Mouse (Mus musculus): ENCODE data around the gene Tmem19. TPM values are rescaled to one million over a fixed set of nuclear protein-coding genes. Genes with fewer than 3 reads are reported as not detected.

Tmem19 gene
- polyA plus RNA-seq, 1 experiment from 2014 or later = 23.9 TPM

DNA sequence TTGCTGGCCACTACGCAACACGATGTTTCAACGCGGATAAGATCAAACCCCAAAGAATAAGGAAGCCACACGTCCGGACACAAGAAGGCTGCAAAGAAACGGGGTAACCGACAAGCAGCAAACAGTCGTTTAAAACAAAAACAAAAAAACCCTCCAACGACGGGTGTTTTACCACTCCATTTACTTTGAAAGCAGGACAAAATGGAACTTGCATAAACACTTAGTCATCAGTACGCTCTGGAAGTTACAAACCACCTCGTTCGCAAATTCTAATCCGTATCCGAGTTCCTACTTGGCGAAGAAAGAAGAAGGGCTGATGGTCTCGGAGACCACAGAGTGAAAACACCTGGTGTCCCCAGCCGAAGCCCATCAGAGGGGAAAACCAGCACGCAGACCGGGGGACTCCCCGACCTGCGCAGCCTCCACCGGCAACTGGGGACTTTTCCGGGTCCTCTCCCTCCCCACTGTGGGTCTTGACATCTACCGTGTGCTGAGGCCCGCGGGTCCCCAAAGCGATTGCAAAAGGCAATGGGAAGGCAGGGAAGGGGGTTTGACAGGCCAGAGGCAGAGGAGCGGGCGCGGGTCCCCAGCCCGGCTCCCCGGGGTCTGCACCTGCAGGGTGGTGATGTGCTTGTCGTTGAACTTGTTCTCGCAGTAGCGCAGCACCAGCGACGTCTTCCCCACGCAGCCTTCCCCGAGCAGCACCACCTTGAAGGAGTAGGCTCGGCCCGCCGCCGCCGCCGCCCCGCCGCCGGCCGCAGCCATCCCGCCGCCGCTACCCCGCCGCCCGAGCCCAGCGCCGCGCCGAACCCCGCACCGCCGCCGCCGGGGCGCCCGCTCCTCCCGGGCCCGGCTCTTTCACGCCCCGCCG lies 47.5 kb downstream of the Tmem19 start:
- H3K4me1 ChIP-seq (ENCODE audit: control insufficient read depth, insufficient read depth, low read length) = peaks cover 47% of the 10 kb centered on the region
- under 1% methylated on average over 54 of the region's 73 CpGs for WGBS

DNA sequence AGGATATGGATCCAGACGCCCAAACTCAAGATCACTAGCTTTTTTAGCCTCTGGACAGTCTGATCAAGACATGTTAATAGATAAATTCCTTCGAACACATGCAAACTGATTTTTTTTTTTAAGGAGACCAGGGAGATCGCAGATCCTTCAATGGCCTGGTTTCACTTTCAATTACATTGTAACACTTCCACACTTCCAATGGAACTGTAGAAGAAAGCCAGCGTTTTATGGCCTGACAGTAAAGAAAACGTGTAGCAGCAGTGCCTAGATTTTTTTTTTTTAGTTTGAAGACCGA lies 48.1 kb downstream of the Tmem19 start:
- Histone ChIP-seq H3K27me3 (ENCODE audit: control insufficient read depth, insufficient read depth, low read length) (no peaks in the 10 kb centered on the region), H3K4me3 (ENCODE audit: low read length) (peak overlapping the region; percentile 90), H3K27ac (ENCODE audit: low read length) (0 out of 2 replicates have a peak overlapping the region, but pooled peaks have one; percentile 32), H3K4me2 (ENCODE audit: low read depth, low read length) (peak overlapping the region; percentile 78), H3K36me3 (ENCODE audit: control insufficient read depth, insufficient read depth) (no peaks in the 10 kb centered on the region), H3K9ac (ENCODE audit: low read length) (peak overlapping the region; percentile 98), H3K4me1 (ENCODE audit: control insufficient read depth, insufficient read depth, low read length) (peaks cover 53% of the 10 kb centered on the region), H3K9me3 (replicated peaks; ENCODE audit: control insufficient read depth, low read length) (no peaks in the 10 kb centered on the region)
- no peak for ATAC-seq (replicated peaks; ENCODE audit: extremely low read depth, insufficient read depth, low FRiP score)
- WGBS = 6% methylated on average over 6 of the region's 6 CpGs

More for the DNA sequence above, 47.5 kb downstream of the Tmem19 start:
- no peaks in the 10 kb centered on the region for H3K9me3 ChIP-seq (replicated peaks; ENCODE audit: control insufficient read depth, low read length)
- H3K4me2 ChIP-seq (ENCODE audit: low read depth, low read length) = peak overlapping the region; percentile 78
- peak; percentile 56 for ATAC-seq (replicated peaks; ENCODE audit: extremely low read depth, insufficient read depth, low FRiP score)
- H3K36me3 ChIP-seq (ENCODE audit: control insufficient read depth, insufficient read depth) = no peaks in the 10 kb centered on the region
- peak overlapping the region; percentile 98 for H3K9ac ChIP-seq (ENCODE audit: low read length)
- H3K27ac ChIP-seq (ENCODE audit: low read length) = peak overlapping the region; percentile 95
- H3K27me3 ChIP-seq (ENCODE audit: control insufficient read depth, insufficient read depth, low read length) = no peaks in the 10 kb centered on the region
- H3K4me3 ChIP-seq (ENCODE audit: low read length) = peak overlapping the region; percentile 90

GRCm38 (mm10) chr10:115313641-115314286 lies 48.5 kb downstream of the Tmem19 start:
- peak overlapping the region; percentile 78 for H3K4me2 ChIP-seq (ENCODE audit: low read depth, low read length)
- H3K27me3 ChIP-seq (ENCODE audit: control insufficient read depth, insufficient read depth, low read length) = no peaks in the 10 kb centered on the region
- H3K9me3 ChIP-seq (replicated peaks; ENCODE audit: control insufficient read depth, low read length) = no peaks in the 10 kb centered on the region
- ATAC-seq (replicated peaks; ENCODE audit: extremely low read depth, insufficient read depth, low FRiP score) = no peak
- H3K4me1 ChIP-seq (ENCODE audit: control insufficient read depth, insufficient read depth, low read length) = peaks cover 56% of the 10 kb centered on the region
- H3K4me3 ChIP-seq (ENCODE audit: low read length) = peak overlapping the region; percentile 90
- 0 out of 2 replicates have a peak overlapping the region, but pooled peaks have one; percentile 32 for H3K27ac ChIP-seq (ENCODE audit: low read length)
- H3K36me3 ChIP-seq (ENCODE audit: control insufficient read depth, insufficient read depth) = no peaks in the 10 kb centered on the region
- peak overlapping the region; percentile 98 for H3K9ac ChIP-seq (ENCODE audit: low read length)
- WGBS = 70% methylated on average over 14 of the region's 14 CpGs

DNA sequence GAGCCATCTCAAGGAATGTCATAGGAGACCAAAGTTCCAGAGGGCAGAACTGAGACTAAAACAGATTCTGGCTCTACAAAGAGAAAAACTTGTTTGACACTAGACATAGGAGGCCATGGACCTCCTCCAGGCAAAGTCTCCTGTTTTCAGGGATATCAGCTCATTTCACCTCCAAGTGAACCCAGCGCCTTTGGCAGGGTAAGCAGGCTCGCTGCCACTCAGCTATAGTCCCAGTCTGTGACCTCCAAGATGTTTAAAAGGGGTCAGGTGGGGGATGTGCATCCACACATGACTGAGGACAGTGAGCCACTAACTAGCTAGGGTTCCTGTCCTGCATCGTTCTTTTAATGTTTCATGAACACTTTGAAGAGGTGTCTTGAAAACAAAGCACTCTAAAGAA lies 49.6 kb downstream of the Tmem19 start:
- Histone ChIP-seq H3K4me3 (ENCODE audit: low read length) (no peak overlapping the region), H3K4me1 (ENCODE audit: control insufficient read depth, insufficient read depth, low read length) (peaks cover 56% of the 10 kb centered on the region), H3K9ac (ENCODE audit: low read length) (no peak overlapping the region), H3K4me2 (ENCODE audit: low read depth, low read length) (peak overlapping the region; percentile 78), H3K9me3 (replicated peaks; ENCODE audit: control insufficient read depth, low read length) (no peaks in the 10 kb centered on the region), H3K27me3 (ENCODE audit: control insufficient read depth, insufficient read depth, low read length) (no peaks in the 10 kb centered on the region), H3K27ac (ENCODE audit: low read length) (peak overlapping the region; percentile 37), H3K36me3 (ENCODE audit: control insufficient read depth, insufficient read depth) (no peaks in the 10 kb centered on the region)
- 13% methylated on average over 3 of the region's 3 CpGs for WGBS
- ATAC-seq (replicated peaks; ENCODE audit: extremely low read depth, insufficient read depth, low FRiP score) = no peak

- Histone ChIP-seq H3K4me1 (ENCODE audit: control insufficient read depth, insufficient read depth, low read length) (peaks cover 56% of the 10 kb centered on the region), H3K4me2 (ENCODE audit: low read depth, low read length) (peak overlapping the region; percentile 78), H3K9me3 (replicated peaks; ENCODE audit: control insufficient read depth, low read length) (no peaks in the 10 kb centered on the region), H3K27ac (ENCODE audit: low read length) (peak overlapping the region; percentile 37), H3K27me3 (ENCODE audit: control insufficient read depth, insufficient read depth, low read length) (no peaks in the 10 kb centered on the region), H3K9ac (ENCODE audit: low read length) (0 out of 2 replicates have a peak overlapping the region, but pooled peaks have one; percentile 21), H3K4me3 (ENCODE audit: low read length) (no peak overlapping the region), H3K36me3 (ENCODE audit: control insufficient read depth, insufficient read depth) (no peaks in the 10 kb centered on the region)
- 73% methylated on average over 5 of the region's 5 CpGs for WGBS
- no peak for ATAC-seq (replicated peaks; ENCODE audit: extremely low read depth, insufficient read depth, low FRiP score)
Measured at GRCm38 (mm10) chr10:115312194-115312593, 50.1 kb downstream of the Tmem19 start.

DNA sequence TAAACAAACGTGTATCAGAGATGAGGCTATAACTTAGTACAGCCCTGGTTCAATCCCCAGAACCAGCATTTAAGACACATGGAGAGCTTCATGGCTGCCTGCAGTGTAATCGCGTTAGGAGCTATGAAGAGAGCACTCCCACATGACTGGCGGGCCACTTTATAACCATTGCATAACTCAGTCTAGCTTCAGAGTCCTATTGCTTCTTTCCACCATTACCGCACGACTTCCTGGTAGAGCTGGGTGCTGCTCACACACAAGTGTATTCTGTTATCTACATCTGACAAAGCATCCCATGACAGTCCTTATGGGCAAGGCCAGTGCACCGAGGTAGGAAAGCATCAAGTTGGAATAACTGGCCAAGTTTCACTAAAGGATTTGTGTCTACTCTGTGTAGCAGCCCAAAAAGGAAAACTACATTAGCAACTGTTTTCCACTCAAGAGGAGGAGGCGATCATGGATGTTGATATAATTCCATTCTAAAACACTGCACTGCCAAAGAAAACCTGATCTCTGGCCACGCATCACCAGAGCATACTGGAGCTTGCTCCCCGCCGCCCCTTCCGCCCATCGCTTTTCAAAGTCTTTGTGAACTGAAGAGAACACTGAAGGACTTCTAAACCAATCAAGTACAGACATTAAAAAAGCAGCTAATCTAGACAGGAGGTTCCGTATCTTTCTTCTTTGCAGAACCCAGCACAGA lies 50.9 kb downstream of the Tmem19 start:
- Histone ChIP-seq H3K4me1 (ENCODE audit: control insufficient read depth, insufficient read depth, low read length) (peaks cover 55% of the 10 kb centered on the region), H3K27me3 (ENCODE audit: control insufficient read depth, insufficient read depth, low read length) (no peaks in the 10 kb centered on the region), H3K4me3 (ENCODE audit: low read length) (no peak overlapping the region), H3K4me2 (ENCODE audit: low read depth, low read length) (no peak overlapping the region), H3K9ac (ENCODE audit: low read length) (no peak overlapping the region), H3K9me3 (replicated peaks; ENCODE audit: control insufficient read depth, low read length) (no peaks in the 10 kb centered on the region), H3K27ac (ENCODE audit: low read length) (no peak overlapping the region), H3K36me3 (ENCODE audit: control insufficient read depth, insufficient read depth) (no peaks in the 10 kb centered on the region)
- WGBS = 75% methylated on average over 14 of the region's 14 CpGs
- no peak for ATAC-seq (replicated peaks; ENCODE audit: extremely low read depth, insufficient read depth, low FRiP score)

DNA sequence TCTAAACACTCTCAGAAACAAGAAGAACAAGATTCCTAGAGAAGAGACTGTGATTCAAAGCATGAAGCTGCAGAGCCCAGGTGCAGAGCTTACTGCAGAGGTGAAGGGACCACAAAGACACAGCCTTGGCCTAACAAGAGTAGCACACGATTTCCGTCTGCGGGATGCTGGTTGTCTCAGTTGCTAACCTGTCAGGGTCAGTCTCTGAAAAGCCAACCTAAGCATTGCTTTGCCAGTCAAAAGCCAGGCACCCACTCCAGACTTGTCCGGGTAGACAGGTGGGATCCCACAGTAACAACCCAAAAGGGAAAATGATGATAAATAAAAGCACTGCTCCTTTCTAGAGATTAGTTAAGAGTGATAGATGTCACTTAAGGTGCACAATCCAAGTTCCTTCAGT lies 53.1 kb downstream of the Tmem19 start:
- H3K36me3 ChIP-seq (ENCODE audit: control insufficient read depth, insufficient read depth) = no peaks in the 10 kb centered on the region
- 84% methylated on average over 4 of the region's 4 CpGs for WGBS
- H3K9me3 ChIP-seq (replicated peaks; ENCODE audit: control insufficient read depth, low read length) = no peaks in the 10 kb centered on the region
- peak overlapping the region; percentile 10; the same call in 1 of the 2 replicates for H3K27ac ChIP-seq (ENCODE audit: low read length)
- H3K4me2 ChIP-seq (ENCODE audit: low read depth, low read length) = no peak overlapping the region
- no peak overlapping the region for H3K9ac ChIP-seq (ENCODE audit: low read length)
- peaks cover 58% of the 10 kb centered on the region for H3K4me1 ChIP-seq (ENCODE audit: control insufficient read depth, insufficient read depth, low read length)
- no peak overlapping the region for H3K4me3 ChIP-seq (ENCODE audit: low read length)
- ATAC-seq (replicated peaks; ENCODE audit: extremely low read depth, insufficient read depth, low FRiP score) = no peak
- H3K27me3 ChIP-seq (ENCODE audit: control insufficient read depth, insufficient read depth, low read length) = no peaks in the 10 kb centered on the region

DNA sequence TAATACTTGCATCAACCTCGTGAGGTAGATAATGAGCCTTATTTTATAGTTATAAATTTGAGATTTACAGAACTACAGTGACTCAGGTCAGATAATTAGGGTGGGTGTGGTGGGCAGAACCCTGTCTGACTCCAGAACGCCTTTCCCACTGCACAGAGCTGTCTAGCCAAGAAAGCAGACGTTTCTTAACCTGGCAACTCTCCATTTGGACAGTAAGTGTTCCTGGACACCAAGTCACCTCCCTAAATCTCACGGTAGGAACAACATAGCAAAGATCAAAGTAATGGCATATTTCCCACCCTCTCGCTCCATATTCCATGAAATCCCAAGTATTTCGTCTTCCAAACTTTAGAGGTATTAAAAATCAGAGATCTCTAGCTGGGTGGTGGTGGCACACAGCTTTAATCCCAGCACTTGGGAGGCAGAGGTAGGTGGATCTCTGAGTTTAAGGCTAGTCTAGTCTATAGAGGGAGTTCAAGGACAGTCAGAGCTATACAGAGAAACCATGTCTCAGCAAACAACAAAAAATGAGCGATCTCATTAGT lies 54.9 kb downstream of the Tmem19 start:
- Histone ChIP-seq H3K4me2 (ENCODE audit: low read depth, low read length) (no peak overlapping the region), H3K9ac (ENCODE audit: low read length) (no peak overlapping the region), H3K9me3 (replicated peaks; ENCODE audit: control insufficient read depth, low read length) (no peaks in the 10 kb centered on the region), H3K4me1 (ENCODE audit: control insufficient read depth, insufficient read depth, low read length) (peaks cover 40% of the 10 kb centered on the region), H3K36me3 (ENCODE audit: control insufficient read depth, insufficient read depth) (peaks cover 4% of the 10 kb centered on the region; the same call in 1 of the 2 replicates), H3K27me3 (ENCODE audit: control insufficient read depth, insufficient read depth, low read length) (no peaks in the 10 kb centered on the region), H3K27ac (ENCODE audit: low read length) (no peak overlapping the region), H3K4me3 (ENCODE audit: low read length) (no peak overlapping the region)
- no peak for ATAC-seq (replicated peaks; ENCODE audit: extremely low read depth, insufficient read depth, low FRiP score)
- WGBS = 71% methylated on average over 7 of the region's 7 CpGs
